Mouse (Mus musculus) CD4-positive, CD25-positive, alpha-beta regulatory T cell, adult 4 months (primary cell): ENCODE measurements around the gene Lztr1. TPM values are rescaled to one million over a fixed set of nuclear protein-coding genes. Genes with fewer than 3 reads are reported as not detected.
A peak's percentile ranks its signal among the peaks of the same experiment; 100 is the strongest.

Experiments used
- ATAC-seq: one replicate; pipeline ENCODE4 v1.8.0; 2017
- polyA plus RNA-seq, 2 experiments: library from polyadenylated mRNA; unstranded; fragments of 100-300 nt; shearing (Covaris generic); gene quantifications; one replicate each; pipeline ENCODE4 v1.2.1; 2017

Lztr1 gene
- polyA plus RNA-seq: 10 to 100 TPM; 53.9 to 68.8 TPM

GRCm38 (mm10) chr16:17508546-17509239 is at the start of gene Lztr1:
Lztr1 (plus strand) TSS chr16:17508688.
- ATAC-seq: peak; percentile 99

- peak; percentile 62 for ATAC-seq
Observed at GRCm38 (mm10) chr16:17460254-17460653, 48.2 kb upstream of the Lztr1 start.

- peak; percentile 60 for ATAC-seq
Observed at GRCm38 (mm10) chr16:17461596-17461995, 46.9 kb upstream of the Lztr1 start.

GRCm38 (mm10) chr16:17463184-17463583 is 45.3 kb upstream of the Lztr1 start:
- ATAC-seq: peak; percentile 70

- ATAC-seq: no peak
Observed at GRCm38 (mm10) chr16:17466875-17467663, 41.4 kb upstream of the Lztr1 start.

GRCm38 (mm10) chr16:17472498-17472897 is 36.0 kb upstream of the Lztr1 start:
- no peak for ATAC-seq

GRCm38 (mm10) chr16:17474091-17474490 is 34.4 kb upstream of the Lztr1 start:
- peak; percentile 64 for ATAC-seq

GRCm38 (mm10) chr16:17474761-17475160 is 33.7 kb upstream of the Lztr1 start:
- ATAC-seq: no peak

- no peak for ATAC-seq
Observed at GRCm38 (mm10) chr16:17475326-17475725, 33.2 kb upstream of the Lztr1 start.

GRCm38 (mm10) chr16:17478331-17478943 is 30.1 kb upstream of the Lztr1 start:
- ATAC-seq: no peak

GRCm38 (mm10) chr16:17481465-17481864 is 27.0 kb upstream of the Lztr1 start:
- no peak for ATAC-seq

GRCm38 (mm10) chr16:17486505-17486904 is 22.0 kb upstream of the Lztr1 start:
- ATAC-seq: no peak

GRCm38 (mm10) chr16:17488478-17489468 is 19.7 kb upstream of the Lztr1 start:
- ATAC-seq: no peak

- peak; percentile 17 for ATAC-seq
Observed at GRCm38 (mm10) chr16:17489469-17490111, 18.9 kb upstream of the Lztr1 start, which contains the start of gene Aifm3. Aifm3 (plus strand) TSS chr16:17489611.

- no peak for ATAC-seq
Observed at GRCm38 (mm10) chr16:17491154-17491553, 17.3 kb upstream of the Lztr1 start.

GRCm38 (mm10) chr16:17491896-17492561 is 16.5 kb upstream of the Lztr1 start:
- no peak for ATAC-seq

- ATAC-seq: no peak
Observed at GRCm38 (mm10) chr16:17496499-17497305, 11.8 kb upstream of the Lztr1 start.

- no peak for ATAC-seq
Observed at GRCm38 (mm10) chr16:17499249-17499883, 9.1 kb upstream of the Lztr1 start.

- no peak for ATAC-seq
Observed at GRCm38 (mm10) chr16:17502681-17503080, 5.8 kb upstream of the Lztr1 start.
